Mouse (Mus musculus) embryonic facial prominence, embryonic 14.5 days (tissue): ENCODE data around the gene Adcy7. TPM values are rescaled to one million over a fixed set of nuclear protein-coding genes. Genes with fewer than 3 reads are reported as not detected.

Source experiments
- ATAC-seq: fragments of 200-750 bp; cut with Nextera tagmentation; 2 replicates; pipeline ENCODE4 v1.8.0; 2017; ENCODE audit warnings: low read depth, moderate number of reproducible peaks, moderate TSS enrichment
- DNase-seq: peaks from one replicate; pipeline ENCODE4 v3.0.0-alpha.2; 2015; ENCODE audit warnings: low spot score
- H3K27ac ChIP-seq: fragments of 300-500 bp; sonication (generic); replicated peaks from 2 replicates; pipeline ENCODE4 v1.5.1; 2014; ENCODE audit warnings: low read depth, mild to moderate bottlenecking, low read length, moderate library complexity
- H3K27me3 ChIP-seq: fragments of 300-500 bp; sonication (generic); replicated peaks from 2 replicates; pipeline ENCODE4 v1.6.1; 2014; ENCODE audit warnings: low read length; ENCODE audit not compliant: control insufficient read depth, insufficient read depth
- H3K36me3 ChIP-seq: fragments of 300-500 bp; sonication (generic); 2 replicates; pipeline ENCODE4 v1.6.1; 2014; ENCODE audit warnings: low read length, mixed read lengths; ENCODE audit not compliant: control insufficient read depth, insufficient read depth
- H3K4me1 ChIP-seq: fragments of 300-500 bp; sonication (generic); 2 replicates; pipeline ENCODE4 v1.6.1; 2014; ENCODE audit warnings: antibody characterized with exemption, low read length; ENCODE audit not compliant: control insufficient read depth, insufficient read depth
- H3K4me2 ChIP-seq: fragments of 300-500 bp; sonication (generic); 2 replicates; pipeline ENCODE4 v1.6.1; 2014; ENCODE audit warnings: low read depth, mild to moderate bottlenecking, low read length, moderate library complexity, mixed read lengths
- H3K4me3 ChIP-seq: fragments of 300-500 bp; sonication (generic); 2 replicates; pipeline ENCODE4 v1.5.1; 2014; ENCODE audit warnings: low read depth, mild to moderate bottlenecking, low read length
- H3K9ac ChIP-seq: fragments of 300-500 bp; sonication (generic); 2 replicates; pipeline ENCODE4 v1.6.1; 2014; ENCODE audit warnings: low read depth, mild to moderate bottlenecking, low read length, moderate library complexity, mixed read lengths
- H3K9me3 ChIP-seq: fragments of 300-500 bp; sonication (generic); 2 replicates; pipeline ENCODE4 v1.6.1; 2016; ENCODE audit warnings: low read length; ENCODE audit not compliant: control insufficient read depth
- WGBS: fragments of 180-500 bp; shearing (Covaris S2); extraction: QIAGEN DNeasy Blood & Tissue Kit; methylation state at CpG from one replicate; pipeline ENCODE4 v1.1.7; 2014; 5-methylcytosine and 5-hydroxymethylcytosine counted together
- polyA plus RNA-seq: library from polyadenylated mRNA; unstranded; fragments of >200 nt; fragmentation: Nextera tagmentation; extraction: Ambion mirVana; gene quantifications from 2 replicates; pipeline ENCODE4 v1.2.1, GENCODE M21; 2014

The Adcy7 gene
- polyA plus RNA-seq, 1 experiment from 2014 or later: 7.3 TPM

DNA sequence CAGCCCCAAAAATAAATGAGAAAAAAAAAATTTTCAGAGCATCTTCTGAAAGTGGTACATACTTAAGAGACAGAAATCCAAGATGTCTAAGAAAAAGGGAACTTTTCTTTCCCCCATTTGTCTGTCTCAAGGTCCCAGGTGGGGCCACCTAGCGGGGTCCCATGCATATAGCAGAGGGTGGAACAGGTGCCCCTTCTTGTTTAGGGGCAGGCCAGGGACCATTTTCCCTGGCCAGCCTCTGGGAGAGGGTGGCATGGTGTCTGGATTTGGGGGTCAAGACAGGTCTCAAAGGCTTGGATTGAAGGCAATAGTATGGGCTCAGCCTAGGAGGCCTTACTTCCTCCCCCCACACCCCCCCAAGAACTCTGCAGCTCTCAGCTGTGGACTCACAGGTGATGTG, 17.7 kb downstream of the Adcy7 start:
- H3K9me3 ChIP-seq: no peaks in the 10 kb centered on the region
- DNase-seq (no peak), ATAC-seq (no peak)
- H3K9ac ChIP-seq: no peak overlapping the region
- peaks cover 23% of the 10 kb centered on the region for H3K4me1 ChIP-seq
- 55% methylated on average over 1 of the region's 1 CpGs for WGBS
- H3K36me3 ChIP-seq: no peaks in the 10 kb centered on the region
- H3K4me3 ChIP-seq: no peak overlapping the region
- no peak overlapping the region for H3K4me2 ChIP-seq
- no peak overlapping the region for H3K27ac ChIP-seq
- no peaks in the 10 kb centered on the region for H3K27me3 ChIP-seq

DNA sequence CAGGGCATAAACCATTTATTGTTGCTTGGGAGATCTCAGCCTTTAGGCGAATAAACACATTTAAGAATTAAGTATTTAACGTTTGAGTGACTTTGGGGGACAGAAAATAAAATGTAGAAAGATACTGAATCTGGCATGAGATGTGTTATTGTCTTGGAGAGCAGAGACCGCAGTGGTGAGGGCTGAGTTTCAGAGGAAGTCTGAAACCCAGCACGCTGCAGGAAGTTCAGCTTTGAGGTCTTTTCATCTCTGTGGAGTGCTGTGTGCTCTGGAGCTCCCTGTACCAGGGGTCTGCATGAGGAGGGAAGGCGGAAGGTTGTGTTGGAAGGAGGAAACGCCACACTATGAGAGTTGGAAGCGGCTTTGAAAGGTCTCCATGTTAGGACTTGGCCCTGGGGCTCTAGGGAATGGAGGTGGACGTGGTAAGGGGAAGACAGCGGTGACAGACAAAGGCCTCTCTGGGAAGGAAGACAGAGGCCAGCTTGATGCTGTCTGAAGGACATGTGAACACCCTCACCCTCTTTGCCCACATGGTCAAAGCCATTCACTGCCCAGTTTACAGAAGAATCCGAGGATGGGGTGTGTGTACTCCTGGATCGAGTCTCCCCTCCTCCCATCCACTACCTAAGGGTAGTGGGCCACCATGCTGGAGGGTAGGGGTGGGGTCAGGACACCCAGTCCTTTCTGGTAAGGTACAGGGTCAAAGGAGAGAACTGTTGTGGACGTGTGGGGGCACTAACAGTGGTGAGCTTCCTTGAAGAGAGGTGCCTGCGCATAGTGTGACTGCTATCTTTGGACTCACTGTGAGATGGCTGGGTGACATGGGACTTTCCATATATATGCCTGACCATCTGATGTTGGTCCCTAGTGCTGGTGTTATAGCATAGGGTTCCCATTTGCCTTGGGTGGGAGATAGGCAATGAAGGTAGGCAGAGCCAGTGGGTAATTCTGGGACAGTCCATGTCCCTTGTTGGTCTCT, 18.4 kb downstream of the Adcy7 start:
- WGBS: 70% methylated on average over 13 of the region's 13 CpGs
- DNase-seq (no peak), ATAC-seq (no peak)
- no peaks in the 10 kb centered on the region for H3K9me3 ChIP-seq
- no peak overlapping the region for H3K4me2 ChIP-seq
- peaks cover 18% of the 10 kb centered on the region for H3K4me1 ChIP-seq
- no peaks in the 10 kb centered on the region for H3K36me3 ChIP-seq
- no peak overlapping the region for H3K4me3 ChIP-seq
- no peak overlapping the region for H3K9ac ChIP-seq
- no peaks in the 10 kb centered on the region for H3K27me3 ChIP-seq
- no peak overlapping the region for H3K27ac ChIP-seq

DNA sequence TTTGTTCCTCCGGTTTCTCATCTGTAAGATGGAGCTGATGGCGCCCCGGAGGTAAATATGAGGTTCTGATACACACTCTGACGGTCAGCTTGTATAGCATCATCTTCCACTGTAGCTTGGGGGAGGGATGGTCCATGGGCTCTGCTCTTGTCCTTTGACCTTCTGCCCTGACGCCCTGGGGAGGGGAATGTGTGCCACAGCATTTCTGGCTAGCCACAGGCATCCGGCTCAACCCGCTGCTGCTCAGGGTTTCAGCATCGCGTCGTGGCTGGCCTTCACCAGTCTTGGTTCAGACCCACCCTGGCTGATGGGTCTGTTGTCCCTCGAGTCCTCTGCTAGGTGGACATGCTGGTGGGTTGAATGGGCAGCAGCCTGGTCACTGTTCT, 19.1 kb downstream of the Adcy7 start:
- DNase-seq: no peak
- ATAC-seq: no peak
- no peak overlapping the region for H3K4me2 ChIP-seq
- H3K9me3 ChIP-seq: no peaks in the 10 kb centered on the region
- no peak overlapping the region for H3K27ac ChIP-seq
- no peaks in the 10 kb centered on the region for H3K27me3 ChIP-seq
- H3K9ac ChIP-seq: no peak overlapping the region
- H3K4me1 ChIP-seq: peaks cover 18% of the 10 kb centered on the region
- WGBS: 87% methylated on average over 11 of the region's 11 CpGs
- H3K36me3 ChIP-seq: no peaks in the 10 kb centered on the region
- H3K4me3 ChIP-seq: no peak overlapping the region

DNA sequence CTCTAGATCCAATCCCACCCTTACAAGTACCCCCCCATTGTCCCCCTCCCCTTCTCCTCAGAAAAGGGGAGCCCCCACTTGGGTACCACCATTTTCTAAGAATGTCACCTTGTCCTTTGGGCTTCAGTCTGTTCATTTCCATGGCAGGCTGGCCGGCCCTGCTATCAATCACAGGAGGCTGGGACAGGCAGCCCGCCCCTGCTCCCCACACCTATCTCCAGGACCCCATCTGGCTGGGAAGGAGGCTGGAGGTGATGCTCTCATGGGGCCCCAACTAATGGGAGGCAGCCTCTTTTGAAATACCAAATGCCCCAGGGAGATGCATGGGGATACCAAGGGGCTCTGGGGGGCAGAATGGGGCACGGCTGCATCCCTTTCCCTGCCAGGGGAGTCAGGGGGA, 20.7 kb downstream of the Adcy7 start:
- Histone ChIP-seq H3K27ac (no peak overlapping the region), H3K27me3 (no peaks in the 10 kb centered on the region), H3K9me3 (no peaks in the 10 kb centered on the region), H3K4me2 (no peak overlapping the region), H3K36me3 (no peaks in the 10 kb centered on the region), H3K4me1 (peaks cover 13% of the 10 kb centered on the region), H3K4me3 (no peak overlapping the region), H3K9ac (no peak overlapping the region)
- DNase-seq (no peak), ATAC-seq (no peak)
- 88% methylated on average over 3 of the region's 3 CpGs for WGBS

DNA sequence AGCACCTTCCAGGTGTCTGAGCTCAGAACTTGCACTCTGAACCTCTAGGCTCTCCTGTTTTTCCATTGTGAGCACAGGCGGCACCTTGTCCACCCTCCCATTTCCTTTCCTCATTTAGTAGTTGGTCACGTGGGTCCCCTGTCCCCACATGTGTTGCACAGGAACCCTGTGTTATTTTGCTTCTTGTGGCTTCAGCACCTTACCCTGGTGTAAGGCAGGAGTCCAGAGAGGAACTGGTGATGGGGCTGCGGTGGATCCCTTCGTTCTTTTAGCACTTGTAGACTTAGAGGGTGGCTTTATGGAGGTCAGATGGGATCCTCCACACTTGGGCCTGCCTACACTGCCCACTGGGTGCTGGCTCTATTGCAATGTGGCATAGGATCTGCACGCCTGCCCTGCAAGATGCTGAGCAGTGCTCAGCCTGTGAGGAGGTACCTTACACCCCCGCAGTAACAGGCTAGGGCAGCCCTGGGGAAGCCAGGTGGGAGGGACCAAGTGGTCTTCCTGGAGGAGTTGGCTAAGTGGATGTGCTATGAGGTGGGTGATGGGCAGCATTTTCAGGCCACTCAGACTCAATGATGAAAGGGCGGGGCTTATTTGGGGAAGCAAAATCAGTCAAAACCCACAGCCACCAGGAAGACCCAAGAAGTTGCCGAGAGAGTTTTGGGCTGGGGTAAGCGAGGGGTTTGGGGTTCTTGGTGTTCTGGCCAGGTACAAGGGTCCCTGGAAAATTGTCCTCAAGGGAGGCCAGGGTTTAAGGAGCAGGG, 21.6 kb downstream of the Adcy7 start:
- Histone ChIP-seq H3K9ac (no peak overlapping the region), H3K36me3 (no peaks in the 10 kb centered on the region), H3K4me1 (peaks cover 4% of the 10 kb centered on the region), H3K4me2 (no peak overlapping the region), H3K27me3 (no peaks in the 10 kb centered on the region), H3K4me3 (no peak overlapping the region), H3K27ac (no peak overlapping the region), H3K9me3 (no peaks in the 10 kb centered on the region)
- WGBS: 87% methylated on average over 9 of the region's 9 CpGs
- ATAC-seq: no peak
- DNase-seq: no peak

DNA sequence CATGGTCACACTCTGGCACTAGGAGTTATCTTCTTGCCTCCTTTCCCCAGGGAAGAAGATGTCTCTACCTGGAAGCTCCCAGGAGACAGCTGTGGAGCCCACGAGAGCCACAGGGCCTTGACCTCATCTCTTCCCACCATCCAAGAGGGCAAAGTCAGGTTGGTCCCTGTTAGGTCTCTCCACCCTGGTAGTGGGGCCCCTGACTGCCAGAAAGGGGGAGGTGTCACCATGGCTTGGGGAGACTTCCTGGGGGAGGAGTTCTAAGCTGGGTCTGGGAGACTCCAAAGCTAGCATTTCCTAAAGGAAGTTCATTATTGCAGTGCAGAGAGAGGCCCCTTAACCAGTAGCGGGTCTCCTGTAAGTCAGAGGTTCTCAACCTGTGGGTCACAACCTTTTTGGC, 22.8 kb downstream of the Adcy7 start:
- Histone ChIP-seq H3K4me3 (no peak overlapping the region), H3K27ac (no peak overlapping the region), H3K4me2 (no peak overlapping the region), H3K36me3 (no peaks in the 10 kb centered on the region), H3K9ac (no peak overlapping the region), H3K27me3 (no peaks in the 10 kb centered on the region), H3K9me3 (no peaks in the 10 kb centered on the region), H3K4me1 (no peaks in the 10 kb centered on the region)
- ATAC-seq (no peak), DNase-seq (no peak)
- 88% methylated on average over 2 of the region's 2 CpGs for WGBS

DNA sequence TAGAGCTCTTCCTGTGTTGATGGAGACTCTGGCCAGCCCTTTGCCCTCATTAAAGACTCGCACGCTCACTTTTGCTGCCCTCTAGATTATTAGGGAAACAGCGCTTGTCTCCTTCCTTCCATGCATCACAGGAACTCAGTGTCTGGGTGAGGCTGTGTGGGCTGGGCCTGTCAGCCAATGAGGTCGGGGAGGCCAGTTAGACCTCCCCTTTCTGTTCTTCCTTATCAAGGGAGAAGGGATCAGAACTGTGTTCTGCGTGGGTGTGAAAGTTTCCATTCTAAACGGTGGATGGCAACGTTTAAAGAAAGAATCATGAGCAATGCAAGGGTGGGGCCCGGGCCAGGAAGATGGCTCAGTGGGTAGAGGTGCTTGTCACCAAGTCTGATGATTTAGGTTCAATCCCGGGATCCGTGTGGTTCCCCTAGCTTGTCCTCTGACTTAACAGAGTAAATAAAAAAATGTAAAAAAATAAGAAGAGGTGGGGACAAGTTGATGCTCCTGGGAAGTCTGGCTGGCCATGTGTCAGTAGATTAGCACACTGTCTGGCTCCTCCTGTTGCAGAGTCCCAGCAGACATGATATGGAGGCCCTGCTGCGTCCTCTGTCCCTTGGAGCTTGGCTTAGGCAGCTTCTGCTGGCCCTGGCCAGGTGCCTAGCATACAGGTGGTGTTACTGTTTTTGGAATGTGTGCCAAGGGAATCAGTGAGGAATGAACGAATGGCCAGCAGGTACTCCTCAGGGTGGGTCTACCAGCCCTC, 26.0 kb downstream of the Adcy7 start:
- H3K9me3 ChIP-seq: no peaks in the 10 kb centered on the region
- ATAC-seq (no peak), DNase-seq (no peak)
- 56% methylated on average over 12 of the region's 12 CpGs for WGBS
- no peak overlapping the region for H3K4me3 ChIP-seq
- H3K27ac ChIP-seq: no peak overlapping the region
- no peaks in the 10 kb centered on the region for H3K36me3 ChIP-seq
- H3K9ac ChIP-seq: no peak overlapping the region
- H3K27me3 ChIP-seq: no peaks in the 10 kb centered on the region
- 0 out of 2 replicates have a peak, but pooled peaks cover 4% of the 10 kb centered on the region for H3K4me1 ChIP-seq
- no peak overlapping the region for H3K4me2 ChIP-seq

DNA sequence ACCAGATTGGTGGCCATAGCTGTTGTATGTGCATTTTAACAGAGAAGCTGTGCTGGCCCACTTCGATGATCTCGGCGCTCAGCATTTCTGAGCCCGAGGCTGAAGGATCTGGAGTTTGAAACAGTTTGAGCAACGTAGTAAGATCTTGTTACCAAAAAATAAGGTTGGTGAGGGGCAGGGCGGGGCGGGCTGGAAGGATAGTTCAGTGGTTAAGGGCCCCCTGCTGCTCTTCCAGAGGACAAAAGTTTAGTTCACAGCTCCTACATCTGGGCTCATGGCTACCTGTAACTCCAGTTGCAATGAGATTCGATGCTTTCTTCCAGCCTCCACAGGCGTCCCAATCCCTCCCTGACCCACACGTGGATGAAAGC, 26.5 kb downstream of the Adcy7 start:
- H3K36me3 ChIP-seq: no peaks in the 10 kb centered on the region
- no peaks in the 10 kb centered on the region for H3K27me3 ChIP-seq
- DNase-seq (no peak), ATAC-seq (no peak)
- no peak overlapping the region for H3K4me3 ChIP-seq
- 82% methylated on average over 10 of the region's 10 CpGs for WGBS
- H3K9me3 ChIP-seq: no peaks in the 10 kb centered on the region
- 0 out of 2 replicates have a peak, but pooled peaks cover 4% of the 10 kb centered on the region for H3K4me1 ChIP-seq
- no peak overlapping the region for H3K9ac ChIP-seq
- H3K4me2 ChIP-seq: no peak overlapping the region
- H3K27ac ChIP-seq: no peak overlapping the region
